Mouse (Mus musculus): Measurements from ENCODE around the gene Fermt2. TPM values are rescaled to one million over a fixed set of nuclear protein-coding genes. Genes with fewer than 3 reads are reported as not detected.
"Not testable (repeated sequence)": the region's sequence is repeated elsewhere in the genome, so short reads cannot be mapped to it uniquely, and the experiment has no call there.

Gene Fermt2
- polyA plus RNA-seq, 1 experiment from 2014 or later: 189 TPM

GRCm38 (mm10) chr14:45478515-45478914, 51.4 kb downstream of the Fermt2 start:
- Histone ChIP-seq H3K9me3 (ENCODE audit: control insufficient read depth, low read length) (no peaks in the 10 kb centered on the region), H3K4me2 (replicated peaks; ENCODE audit: low read depth) (no peak overlapping the region), H3K9ac (ENCODE audit: low read length) (no peak overlapping the region), H3K4me3 (ENCODE audit: low read depth, low read length) (no peak overlapping the region), H3K27me3 (ENCODE audit: control insufficient read depth, insufficient read depth, low read length) (no peaks in the 10 kb centered on the region), H3K4me1 (replicated peaks; ENCODE audit: control insufficient read depth, insufficient read depth) (no peaks in the 10 kb centered on the region), H3K36me3 (ENCODE audit: control insufficient read depth, insufficient read depth, low read length) (peaks cover 9% of the 10 kb centered on the region), H3K27ac (replicated peaks) (no peak overlapping the region)
- 36% methylated on average over 3 of the region's 3 CpGs for WGBS
- DNase-seq (ENCODE audit: low spot score): no peak
- no peak for TF ChIP-seq CTCF (IDR thresholded peaks at IDR 0.05; ENCODE audit: low read depth)
- TF ChIP-seq EP300 (optimal IDR thresholded peaks at IDR 0.05): no peak
- ATAC-seq (ENCODE audit: low FRiP score, low TSS enrichment): no peak

GRCm38 (mm10) chr14:45477651-45478050, 52.3 kb downstream of the Fermt2 start:
- no peak for TF ChIP-seq EP300 (optimal IDR thresholded peaks at IDR 0.05)
- TF ChIP-seq CTCF (IDR thresholded peaks at IDR 0.05; ENCODE audit: low read depth): no peak
- no peaks in the 10 kb centered on the region for H3K9me3 ChIP-seq (ENCODE audit: control insufficient read depth, low read length)
- WGBS: 17% methylated on average over 8 of the region's 8 CpGs
- H3K36me3 ChIP-seq (ENCODE audit: control insufficient read depth, insufficient read depth, low read length): peaks cover 9% of the 10 kb centered on the region
- ATAC-seq (ENCODE audit: low FRiP score, low TSS enrichment) (no peak), DNase-seq (ENCODE audit: low spot score) (no peak)
- no peak overlapping the region for H3K27ac ChIP-seq (replicated peaks)
- no peaks in the 10 kb centered on the region for H3K27me3 ChIP-seq (ENCODE audit: control insufficient read depth, insufficient read depth, low read length)
- H3K4me3 ChIP-seq (ENCODE audit: low read depth, low read length): no peak overlapping the region
- no peaks in the 10 kb centered on the region for H3K4me1 ChIP-seq (replicated peaks; ENCODE audit: control insufficient read depth, insufficient read depth)
- H3K4me2 ChIP-seq (replicated peaks; ENCODE audit: low read depth): no peak overlapping the region
- H3K9ac ChIP-seq (ENCODE audit: low read length): no peak overlapping the region

GRCm38 (mm10) chr14:45476990-45477389, 52.9 kb downstream of the Fermt2 start:
- no peak overlapping the region for H3K27ac ChIP-seq (replicated peaks)
- no peak for ATAC-seq (ENCODE audit: low FRiP score, low TSS enrichment)
- no peaks in the 10 kb centered on the region for H3K4me1 ChIP-seq (replicated peaks; ENCODE audit: control insufficient read depth, insufficient read depth)
- 87% methylated on average over 7 of the region's 7 CpGs for WGBS
- no peak overlapping the region for H3K4me2 ChIP-seq (replicated peaks; ENCODE audit: low read depth)
- no peaks in the 10 kb centered on the region for H3K9me3 ChIP-seq (ENCODE audit: control insufficient read depth, low read length)
- H3K36me3 ChIP-seq (ENCODE audit: control insufficient read depth, insufficient read depth, low read length): peaks cover 9% of the 10 kb centered on the region
- no peaks in the 10 kb centered on the region for H3K27me3 ChIP-seq (ENCODE audit: control insufficient read depth, insufficient read depth, low read length)
- H3K4me3 ChIP-seq (ENCODE audit: low read depth, low read length): no peak overlapping the region
- no peak overlapping the region for H3K9ac ChIP-seq (ENCODE audit: low read length)
- DNase-seq (ENCODE audit: low spot score): no peak
- no peak for TF ChIP-seq EP300 (optimal IDR thresholded peaks at IDR 0.05)
- TF ChIP-seq CTCF (IDR thresholded peaks at IDR 0.05; ENCODE audit: low read depth): no peak

- Histone ChIP-seq H3K4me3 (ENCODE audit: low read depth, low read length) (no peak overlapping the region), H3K9ac (ENCODE audit: low read length) (no peak overlapping the region), H3K9me3 (ENCODE audit: control insufficient read depth, low read length) (no peaks in the 10 kb centered on the region), H3K4me2 (replicated peaks; ENCODE audit: low read depth) (no peak overlapping the region), H3K27ac (replicated peaks) (no peak overlapping the region), H3K36me3 (ENCODE audit: control insufficient read depth, insufficient read depth, low read length) (peaks cover 6% of the 10 kb centered on the region; the same call in 1 of the 2 replicates), H3K27me3 (ENCODE audit: control insufficient read depth, insufficient read depth, low read length) (no peaks in the 10 kb centered on the region), H3K4me1 (replicated peaks; ENCODE audit: control insufficient read depth, insufficient read depth) (no peaks in the 10 kb centered on the region)
- 87% methylated on average over 10 of the region's 10 CpGs for WGBS
- no peak for DNase-seq (ENCODE audit: low spot score)
- TF ChIP-seq CTCF (IDR thresholded peaks at IDR 0.05; ENCODE audit: low read depth) (no peak), EP300 (optimal IDR thresholded peaks at IDR 0.05) (no peak)
- no peak for ATAC-seq (ENCODE audit: low FRiP score, low TSS enrichment)
These were observed 57.4 kb downstream of the Fermt2 start for GRCm38 (mm10) chr14:45472536-45472935.

- Histone ChIP-seq H3K36me3 (ENCODE audit: control insufficient read depth, insufficient read depth, low read length) (peaks cover 8% of the 10 kb centered on the region), H3K9me3 (ENCODE audit: control insufficient read depth, low read length) (no peaks in the 10 kb centered on the region), H3K4me3 (ENCODE audit: low read depth, low read length) (no peak overlapping the region), H3K27ac (replicated peaks) (no peak overlapping the region), H3K27me3 (ENCODE audit: control insufficient read depth, insufficient read depth, low read length) (no peaks in the 10 kb centered on the region), H3K4me1 (replicated peaks; ENCODE audit: control insufficient read depth, insufficient read depth) (no peaks in the 10 kb centered on the region), H3K4me2 (replicated peaks; ENCODE audit: low read depth) (no peak overlapping the region), H3K9ac (ENCODE audit: low read length) (no peak overlapping the region)
- TF ChIP-seq CTCF (IDR thresholded peaks at IDR 0.05; ENCODE audit: low read depth): peak; percentile 57
- no peak for TF ChIP-seq EP300 (optimal IDR thresholded peaks at IDR 0.05)
- 93% methylated on average over 8 of the region's 8 CpGs for WGBS
- no peak for DNase-seq (ENCODE audit: low spot score)
- ATAC-seq (ENCODE audit: low FRiP score, low TSS enrichment): no peak
These were observed 60.5 kb downstream of the Fermt2 start for GRCm38 (mm10) chr14:45469446-45469845.

- H3K4me1 ChIP-seq (replicated peaks; ENCODE audit: control insufficient read depth, insufficient read depth); H3K4me3 ChIP-seq (ENCODE audit: low read depth, low read length); H3K27ac ChIP-seq (replicated peaks); H3K27me3 ChIP-seq (ENCODE audit: control insufficient read depth, insufficient read depth, low read length); ATAC-seq (ENCODE audit: low FRiP score, low TSS enrichment); H3K9ac ChIP-seq (ENCODE audit: low read length); H3K9me3 ChIP-seq (ENCODE audit: control insufficient read depth, low read length); H3K4me2 ChIP-seq (replicated peaks; ENCODE audit: low read depth); DNase-seq (ENCODE audit: low spot score): not testable (repeated sequence)
- 86% methylated on average over 8 of the region's 8 CpGs for whole genome bisulfite sequencing
- peaks cover 12% of the 10 kb centered on the region for H3K36me3 ChIP-seq (ENCODE audit: control insufficient read depth, insufficient read depth, low read length)
These were observed 63.5 kb downstream of the Fermt2 start for GRCm38 (mm10) chr14:45466371-45466770.

Data from stomach, postnatal 0 days (tissue).